Comparison of ENCODE assay signal across 9 mouse cellular contexts in the genomic region with DNA sequence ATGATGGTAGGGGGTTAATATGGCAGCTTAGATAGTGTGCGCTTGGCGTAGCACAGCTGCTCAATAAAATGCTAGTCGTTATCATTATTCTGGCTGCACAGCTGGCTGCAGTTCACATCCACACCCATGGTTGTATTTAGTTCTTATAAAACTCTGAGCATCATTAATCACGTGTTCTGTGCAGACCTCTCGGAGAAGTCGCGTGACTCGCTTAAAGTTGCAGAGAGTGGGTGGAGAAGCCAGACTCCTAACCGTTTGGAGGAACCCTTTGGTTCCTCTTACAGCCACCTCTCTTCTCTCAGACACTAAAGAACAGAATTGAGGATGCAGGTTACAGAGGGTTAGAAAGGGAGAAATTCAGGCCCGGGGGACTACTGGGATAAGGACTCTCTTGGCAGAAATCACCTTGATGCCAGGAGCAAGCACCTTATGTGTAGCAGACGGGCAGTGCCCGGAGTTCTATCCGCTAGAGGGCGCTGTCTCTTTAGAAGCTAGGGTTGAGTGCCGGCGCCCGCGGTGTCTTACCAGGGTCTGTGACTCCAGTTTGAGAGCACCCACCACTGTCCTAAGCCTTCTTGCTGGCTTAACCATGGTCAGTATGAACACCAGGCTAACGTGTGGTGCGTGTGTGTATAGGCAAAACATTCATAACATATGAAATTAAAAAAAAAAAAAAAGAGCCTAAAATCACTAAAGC. TPM values are rescaled to one million over a fixed set of nuclear protein-coding genes. Genes with fewer than 3 reads are reported as not detected.
DNase-seq lines count a peak whose midpoint lies in the region; ATAC-seq and TF ChIP-seq lines count a peak whose summit lies in the region.
"Had no signal": no experiment of that assay in that cellular context is flagged by ENCODE, and none has a peak within 500 bp of the region (broad histone marks: within the 10 kb centered on the region; RNA-seq: fewer than 3 reads in every experiment).

No protein-coding gene starts in this region.

- intact Hi-C loops in heart, postnatal 10 days (cut with DNase I): loop anchor here (5.0 kb wide), 1 partner anchor 75 kb away; no protein-coding TSS in a partner anchor

- H3K27me3 ChIP-seq in forebrain, embryonic 14.5 days (replicated peaks; ENCODE audit: control insufficient read depth, insufficient read depth, low read length): no peaks in the 10 kb centered on the region
- no peaks in the 10 kb centered on the region for H3K27me3 ChIP-seq in thymus, adult 2 months (ENCODE audit: control insufficient read depth, insufficient read depth, low read length)

- no peaks in the 10 kb centered on the region for H3K4me1 ChIP-seq in forebrain, embryonic 14.5 days (ENCODE audit: control insufficient read depth, insufficient read depth, low read length)
- H3K4me1 ChIP-seq in lung, adult 2 months (ENCODE audit: control insufficient read depth, insufficient read depth, low read length): no peaks in the 10 kb centered on the region
- H3K4me1 ChIP-seq in thymus, adult 2 months (replicated peaks; ENCODE audit: control insufficient read depth, insufficient read depth, low read length): peaks cover 24% of the 10 kb centered on the region

- H3K4me3 ChIP-seq in forebrain, embryonic 14.5 days (ENCODE audit: low read depth, low read length): no peak overlapping the region
- H3K4me3 ChIP-seq in lung, adult 2 months (replicated peaks; ENCODE audit: extremely low read depth, low read depth, low read length): peak overlapping the region; percentile 34
- H3K4me3 ChIP-seq in thymus, adult 2 months (ENCODE audit: control insufficient read depth, insufficient read depth, low read length): no peak overlapping the region
- H3K4me3 ChIP-seq: limb, embryonic 15.5 days had no signal

- H3K9ac ChIP-seq in forebrain, embryonic 14.5 days (ENCODE audit: low read length): no peak overlapping the region
- H3K9ac ChIP-seq: limb, embryonic 15.5 days had no signal

- no peaks in the 10 kb centered on the region for H3K36me3 ChIP-seq in forebrain, embryonic 14.5 days (ENCODE audit: control insufficient read depth, insufficient read depth, low read length)
- no peaks in the 10 kb centered on the region for H3K36me3 ChIP-seq in thymus, adult 2 months (ENCODE audit: control insufficient read depth, insufficient read depth, low read length)
- H3K36me3 ChIP-seq: limb, embryonic 15.5 days had no signal

- TF ChIP-seq CTCF in brain, embryonic 14.5 days (IDR thresholded peaks at IDR 0.05; ENCODE audit: borderline replicate concordance, extremely low read depth, insufficient read depth, insufficient read length): peak; percentile 71
- TF ChIP-seq CTCF in lung, adult 2 months (IDR thresholded peaks at IDR 0.05; ENCODE audit: insufficient read depth, low read length): peak; percentile 67
- TF ChIP-seq CTCF in thymus, adult 2 months (IDR thresholded peaks at IDR 0.05; ENCODE audit: borderline replicate concordance, control insufficient read depth, extremely low read depth, insufficient read depth, low read length, poor library complexity): peak; percentile 86

- ATAC-seq in CD4-positive, CD25-positive, alpha-beta regulatory T cell, adult 4 months: peak; percentile 74
- no peak for ATAC-seq in forebrain, embryonic 14.5 days

- no peaks in the 10 kb centered on the region for H3K9me3 ChIP-seq in forebrain, embryonic 14.5 days (replicated peaks; ENCODE audit: control insufficient read depth, low read length)
- H3K9me3 ChIP-seq: limb, embryonic 15.5 days had no signal

- no peak for TF ChIP-seq POLR2A in brain, embryonic 14.5 days (IDR thresholded peaks at IDR 0.05; ENCODE audit: borderline replicate concordance, extremely low read depth, insufficient read depth, insufficient read length, poor library complexity, severe bottlenecking)
- TF ChIP-seq POLR2A in lung, adult 2 months (IDR thresholded peaks at IDR 0.05; ENCODE audit: borderline replicate concordance, extremely low read depth, low read depth, low read length): no peak
- TF ChIP-seq POLR2A in thymus, adult 2 months (IDR thresholded peaks at IDR 0.05; ENCODE audit: control insufficient read depth, extremely low read depth, insufficient read depth, low read length, poor library complexity): no peak

- peak; percentile 77 for DNase-seq in brain, embryonic 14.5 days (ENCODE audit: low read depth)
- DNase-seq in forebrain, embryonic 14.5 days (ENCODE audit: low spot score): peak; percentile 73
- peak; percentile 82 to 89 for DNase-seq in heart, postnatal 10 days
- DNase-seq in layer of hippocampus, adult 11-12 months (ENCODE audit: low spot score): peak; percentile 88
- peak; percentile 82 for DNase-seq in lung, adult 2 months
- peak; percentile 40 for DNase-seq in ovary, adult 18-20 months (ENCODE audit: low spot score)
- peak; percentile 91 for DNase-seq in thymus, adult 2 months

- no peak overlapping the region; the same call in 1 of the 2 replicates for H3K4me2 ChIP-seq in forebrain, embryonic 14.5 days (ENCODE audit: low read length)

- WGBS in forebrain, embryonic 14.5 days: 46% methylated on average over 20 of the region's 20 CpGs
- 26% methylated on average over 20 of the region's 20 CpGs for WGBS in lung, adult 2 months
- WGBS in thymus, adult 2 months: 27% methylated on average over 20 of the region's 20 CpGs

- H3K27ac ChIP-seq in forebrain, embryonic 14.5 days (ENCODE audit: low read depth, low read length): no peak overlapping the region
- H3K27ac ChIP-seq in thymus, adult 2 months (ENCODE audit: control insufficient read depth, insufficient read depth, low read length): no peak overlapping the region
- H3K27ac ChIP-seq: limb, embryonic 15.5 days had no signal

RNA-seq across cellular contexts. Expression of gene Pdzk1, which starts 16.5 kb away (rescaled TPM):
- under 1 TPM; 0.32 to 0.85 TPM for polyA plus RNA-seq in CD4-positive, CD25-positive, alpha-beta regulatory T cell, adult 4 months (2017; shearing (Covaris generic))
- 0.14 and 0.15 TPM in 2 replicates for polyA plus RNA-seq in brain, embryonic 14.5 days (2012; rRNA removed)
- polyA plus RNA-seq in forebrain, embryonic 14.5 days (2014; fragmentation: Nextera tagmentation; extraction: Ambion mirVana): 0.28 TPM in 1 of 2 replicates, not detected in the other
- total RNA-seq in heart, postnatal 10 days (2021): under 1 TPM; 0.17 to 0.31 TPM
- 0.06 and 0.14 TPM in 2 replicates for polyA plus RNA-seq in lung, adult 2 months (2012; rRNA removed)
- 0.49 and 0.60 TPM in 2 replicates for polyA plus RNA-seq in thymus, adult 2 months (2012; rRNA removed)

RNA-seq across cellular contexts. Expression of gene Cd160, which starts 16.6 kb away (rescaled TPM):
- 10 to 100 TPM; 29.0 to 38.4 TPM for polyA plus RNA-seq in CD4-positive, CD25-positive, alpha-beta regulatory T cell, adult 4 months (2017; shearing (Covaris generic))
- not detected in 2 replicates for polyA plus RNA-seq in brain, embryonic 14.5 days (2012; rRNA removed)
- polyA plus RNA-seq in forebrain, embryonic 14.5 days (2014; fragmentation: Nextera tagmentation; extraction: Ambion mirVana): 0.18 and 0.40 TPM in 2 replicates
- total RNA-seq in heart, postnatal 10 days (2021): not detected
- polyA plus RNA-seq in lung, adult 2 months (2012; rRNA removed): 0.18 and 0.34 TPM in 2 replicates
- 2.7 and 2.8 TPM in 2 replicates for polyA plus RNA-seq in thymus, adult 2 months (2012; rRNA removed)

Comparison
In these comparisons a context has a peak if more than half of its experiments do, and no peak if none do; other contexts are left out.
1. DNase-seq: peak in every context shown above with its lines; median percentile 91 in thymus, adult 2 months; 88 in layer of hippocampus, adult 11-12 months; 86 in heart, postnatal 10 days; 82 in lung, adult 2 months; 77 in brain, embryonic 14.5 days; 73 in forebrain, embryonic 14.5 days; 40 in ovary, adult 18-20 months.